In genomic region chrX:19201383-19201782, GRCm38 (mm10) we compare ENCODE assay signal across 12 mouse cellular contexts.
DNase-seq lines count a peak whose midpoint lies in the region; ATAC-seq and TF ChIP-seq lines count a peak whose summit lies in the region.
"Had no signal": no experiment of that assay in that cellular context is flagged by ENCODE, and none has a peak within 500 bp of the region (broad histone marks: within the 10 kb centered on the region; RNA-seq: fewer than 3 reads in every experiment).

No protein-coding gene starts in this region.

- no peaks in the 10 kb centered on the region for H3K36me3 ChIP-seq in heart, postnatal 0 days (replicated peaks; ENCODE audit: control insufficient read depth, insufficient read depth, low read length)
- H3K36me3 ChIP-seq in midbrain, embryonic 14.5 days (ENCODE audit: control insufficient read depth, insufficient read depth, low read length), result no peaks in the 10 kb centered on the region
- no peaks in the 10 kb centered on the region for H3K36me3 ChIP-seq in midbrain, embryonic 16.5 days (ENCODE audit: control insufficient read depth, insufficient read depth, low read length)

- H3K27ac ChIP-seq in heart, postnatal 0 days (ENCODE audit: low read depth), result no peak overlapping the region
- H3K27ac ChIP-seq in midbrain, embryonic 14.5 days (replicated peaks; ENCODE audit: low read depth, low read length), result no peak overlapping the region
- H3K27ac ChIP-seq in midbrain, embryonic 16.5 days (ENCODE audit: low read length), result no peak overlapping the region
- H3K27ac ChIP-seq in cerebellum, adult 2 months (ENCODE audit: insufficient read depth, low read length), result no peak overlapping the region

- H3K4me2 ChIP-seq in heart, postnatal 0 days (ENCODE audit: low read depth, low read length), result no peak overlapping the region
- H3K4me2 ChIP-seq in midbrain, embryonic 14.5 days (ENCODE audit: low read length), result no peak overlapping the region
- no peak overlapping the region for H3K4me2 ChIP-seq in midbrain, embryonic 16.5 days (ENCODE audit: low read length)

- no peaks in the 10 kb centered on the region for H3K4me1 ChIP-seq in heart, postnatal 0 days (ENCODE audit: control insufficient read depth, insufficient read depth)
- no peaks in the 10 kb centered on the region for H3K4me1 ChIP-seq in midbrain, embryonic 14.5 days (ENCODE audit: control insufficient read depth, insufficient read depth, low read length)
- no peaks in the 10 kb centered on the region for H3K4me1 ChIP-seq in midbrain, embryonic 16.5 days (ENCODE audit: control insufficient read depth, insufficient read depth, low read length)
- no peaks in the 10 kb centered on the region; the same call in 1 of the 2 replicates for H3K4me1 ChIP-seq in cerebellum, adult 2 months (ENCODE audit: control insufficient read depth, insufficient read depth, low read length)

- no peak for TF ChIP-seq EP300 in heart, postnatal 0 days (IDR thresholded peaks at IDR 0.05; ENCODE audit: low read depth)

- intact Hi-C loops in heart, postnatal 14 days (cut with DNase I), result no loop called here

- H3K4me3 ChIP-seq in heart, postnatal 0 days (ENCODE audit: low read depth, low read length), result no peak overlapping the region
- no peak overlapping the region for H3K4me3 ChIP-seq in midbrain, embryonic 14.5 days (replicated peaks; ENCODE audit: low read depth, low read length)
- H3K4me3 ChIP-seq in midbrain, embryonic 16.5 days (ENCODE audit: low read depth, low read length), result no peak overlapping the region
- H3K4me3 ChIP-seq in cerebellum, adult 2 months (replicated peaks; ENCODE audit: insufficient read depth, low read depth, low read length), result no peak overlapping the region

- no peak for DNase-seq in heart, postnatal 0 days (ENCODE audit: low spot score)
- no peak for DNase-seq in heart, postnatal 14 days
- peak; percentile 2 for DNase-seq in midbrain, embryonic 14.5 days
- peak; percentile 1 for DNase-seq in R1 (ENCODE audit: low read depth, low spot score)
- no peak for DNase-seq in adrenal gland, adult 8-10 months
- no peak for DNase-seq in cerebellum, adult 2 months
- DNase-seq: cerebellum, postnatal 14 days; lung, postnatal 14 days; right cerebral cortex, postnatal 14 days; thymus, postnatal 14 days had no signal

- TF ChIP-seq POLR2A in cerebellum, adult 2 months (IDR thresholded peaks at IDR 0.05; ENCODE audit: borderline replicate concordance, insufficient read depth, low read length), result no peak

- no peaks in the 10 kb centered on the region for H3K9me3 ChIP-seq in heart, postnatal 0 days (replicated peaks; ENCODE audit: control insufficient read depth, low read length)
- no peaks in the 10 kb centered on the region for H3K9me3 ChIP-seq in midbrain, embryonic 14.5 days (ENCODE audit: control insufficient read depth, low read length)
- H3K9me3 ChIP-seq in midbrain, embryonic 16.5 days (replicated peaks; ENCODE audit: control insufficient read depth, low read length, poor library complexity, severe bottlenecking), result no peaks in the 10 kb centered on the region
- H3K9me3 ChIP-seq: G1E had no signal

- H3K27me3 ChIP-seq in heart, postnatal 0 days (ENCODE audit: control insufficient read depth, insufficient read depth, low read length), result no peaks in the 10 kb centered on the region
- no peaks in the 10 kb centered on the region for H3K27me3 ChIP-seq in midbrain, embryonic 14.5 days (ENCODE audit: control insufficient read depth, insufficient read depth, low read length)
- no peaks in the 10 kb centered on the region for H3K27me3 ChIP-seq in midbrain, embryonic 16.5 days (ENCODE audit: control insufficient read depth, insufficient read depth, low read depth, low read length)
- H3K27me3 ChIP-seq in cerebellum, adult 2 months (ENCODE audit: control insufficient read depth, insufficient read depth, low read length), result no peaks in the 10 kb centered on the region

- 73% methylated on average over 1 of the region's 1 CpGs for whole genome bisulfite sequencing in heart, postnatal 0 days
- 79% methylated on average over 1 of the region's 1 CpGs for WGBS in midbrain, embryonic 14.5 days
- WGBS in midbrain, embryonic 16.5 days, result 94% methylated on average over 1 of the region's 1 CpGs
- 89% methylated on average over 1 of the region's 1 CpGs for WGBS in cerebellum, adult 2 months

- ATAC-seq in heart, postnatal 0 days (ENCODE audit: insufficient read depth, low read depth), result no peak
- no peak for ATAC-seq in midbrain, embryonic 14.5 days (ENCODE audit: low FRiP score, low TSS enrichment)
- ATAC-seq in midbrain, embryonic 16.5 days, result no peak

- peak; percentile 31 for TF ChIP-seq CTCF in heart, postnatal 0 days (IDR thresholded peaks at IDR 0.05; ENCODE audit: low read depth)
- no peak for TF ChIP-seq CTCF in cerebellum, adult 2 months (IDR thresholded peaks at IDR 0.05; ENCODE audit: borderline replicate concordance, insufficient read depth, low read depth, low read length)

- H3K9ac ChIP-seq in heart, postnatal 0 days (replicated peaks; ENCODE audit: low read depth, low read length), result no peak overlapping the region
- no peak overlapping the region for H3K9ac ChIP-seq in midbrain, embryonic 14.5 days (replicated peaks; ENCODE audit: low read length)
- no peak overlapping the region for H3K9ac ChIP-seq in midbrain, embryonic 16.5 days (ENCODE audit: low read depth, low read length)

Comparison
In these comparisons a context has a peak if more than half of its experiments do, and no peak if none do; other contexts are left out.
1. DNase-seq: peak in midbrain, embryonic 14.5 days (single experiment) and R1 (single experiment); none in heart, postnatal 0 days (single experiment), heart, postnatal 14 days (0 of 2), adrenal gland, adult 8-10 months (single experiment) and cerebellum, adult 2 months (0 of 2).